8 mouse cellular contexts compared by ENCODE assay signal in genomic region chr3:108166486-108167211, GRCm38 (mm10). TPM values are rescaled to one million over a fixed set of nuclear protein-coding genes. Genes with fewer than 3 reads are reported as not detected.
DNase-seq lines count a peak whose midpoint lies in the region; ATAC-seq lines count a peak whose summit lies in the region.

No protein-coding gene starts in this region.

- H3K36me3 ChIP-seq in kidney, embryonic 15.5 days = no peaks in the 10 kb centered on the region
- no peaks in the 10 kb centered on the region for H3K36me3 ChIP-seq in splenic B cell, adult 2 months (ENCODE audit: control insufficient read depth, insufficient read depth, low read length, poor library complexity, severe bottlenecking)

- peaks cover 47% of the 10 kb centered on the region for H3K4me1 ChIP-seq in kidney, embryonic 15.5 days

- H3K27ac ChIP-seq in kidney, embryonic 15.5 days = peak overlapping the region; percentile 82

- WGBS in kidney, embryonic 15.5 days = 15% methylated on average over 7 of the region's 11 CpGs

- no peak overlapping the region for H3K4me3 ChIP-seq in kidney, embryonic 15.5 days (replicated peaks)

- peak; percentile 30 for DNase-seq in cerebellum, adult 11-12 months
- DNase-seq in cerebellum, postnatal 36 days = no peak
- DNase-seq in embryo, embryonic 9.5 days (ENCODE audit: extremely low spot score) = peak; percentile 72
- peak; percentile 48 for DNase-seq in heart, adult 8-10 months (ENCODE audit: low spot score)
- DNase-seq in lung, postnatal 14 days = peak; percentile 43
- DNase-seq in splenic B cell, adult 2 months (ENCODE audit: low read depth, low spot score) = peak; percentile 49
- no peak for DNase-seq in urinary bladder, adult 2 months (ENCODE audit: low spot score)

- H3K9me3 ChIP-seq in kidney, embryonic 15.5 days (replicated peaks) = no peaks in the 10 kb centered on the region

- peak; percentile 55 for ATAC-seq in kidney, embryonic 15.5 days (replicated peaks; ENCODE audit: low FRiP score)

- no peak overlapping the region for H3K9ac ChIP-seq in kidney, embryonic 15.5 days

- peaks cover 13% of the 10 kb centered on the region for H3K27me3 ChIP-seq in kidney, embryonic 15.5 days
- no peaks in the 10 kb centered on the region for H3K27me3 ChIP-seq in splenic B cell, adult 2 months (ENCODE audit: control insufficient read depth, insufficient read depth, low read length, poor library complexity, severe bottlenecking)

- H3K4me2 ChIP-seq in kidney, embryonic 15.5 days = peak overlapping the region; percentile 17; the same call in 1 of the 2 replicates

RNA-seq across cellular contexts. Expression of gene Gpr61, which starts 12.0 kb away (rescaled TPM):
- total RNA-seq in heart, adult 8-10 months (2022) = not detected
- 0.05 and 0.08 TPM in 2 replicates for polyA plus RNA-seq in kidney, embryonic 15.5 days (2015; fragmentation: Nextera tagmentation; extraction: Ambion mirVana)
- polyA plus RNA-seq in urinary bladder, adult 2 months (2012; rRNA removed) = 0.01 TPM in 1 of 2 replicates, not detected in the other

RNA-seq across cellular contexts. Expression of gene Amigo1, which starts 19.5 kb away (rescaled TPM):
- total RNA-seq in heart, adult 8-10 months (2022) = 10 to 100 TPM; 17.2 to 18.9 (median 18.1) TPM
- 4.6 and 6.3 TPM in 2 replicates for polyA plus RNA-seq in kidney, embryonic 15.5 days (2015; fragmentation: Nextera tagmentation; extraction: Ambion mirVana)
- polyA plus RNA-seq in urinary bladder, adult 2 months (2012; rRNA removed) = 9.4 and 13.1 TPM in 2 replicates

RNA-seq across cellular contexts. Expression of gene Gnai3, which starts 20.7 kb away (rescaled TPM):
- total RNA-seq in heart, adult 8-10 months (2022) = 10 to 100 TPM; 12.7 to 15.9 (median 13.0) TPM
- 176 TPM in 2 replicates for polyA plus RNA-seq in kidney, embryonic 15.5 days (2015; fragmentation: Nextera tagmentation; extraction: Ambion mirVana)
- polyA plus RNA-seq in urinary bladder, adult 2 months (2012; rRNA removed) = 70.4 and 75.8 TPM in 2 replicates

RNA-seq across cellular contexts. Expression of gene Cyb561d1, which starts 34.4 kb away (rescaled TPM):
- total RNA-seq in heart, adult 8-10 months (2022) = 1 to 10 TPM; 5.4 to 8.3 (median 6.5) TPM
- polyA plus RNA-seq in kidney, embryonic 15.5 days (2015; fragmentation: Nextera tagmentation; extraction: Ambion mirVana) = 3.8 TPM in 2 replicates
- 8.3 and 8.6 TPM in 2 replicates for polyA plus RNA-seq in urinary bladder, adult 2 months (2012; rRNA removed)

RNA-seq across cellular contexts. Expression of gene Atxn7l2, which starts 44.1 kb away (rescaled TPM):
- total RNA-seq in heart, adult 8-10 months (2022) = 1 to 10 TPM; 1.7 to 2.7 (median 2.3) TPM
- polyA plus RNA-seq in kidney, embryonic 15.5 days (2015; fragmentation: Nextera tagmentation; extraction: Ambion mirVana) = 18.1 and 20.3 TPM in 2 replicates
- polyA plus RNA-seq in urinary bladder, adult 2 months (2012; rRNA removed) = 7.1 and 8.5 TPM in 2 replicates

Comparison
In these comparisons a context has a peak if more than half of its experiments do, and no peak if none do; other contexts are left out.
1. DNase-seq: peak in cerebellum, adult 11-12 months (single experiment), embryo, embryonic 9.5 days (single experiment), heart, adult 8-10 months (single experiment), lung, postnatal 14 days (single experiment) and splenic B cell, adult 2 months (single experiment); none in cerebellum, postnatal 36 days (0 of 2) and urinary bladder, adult 2 months (single experiment).